In genomic region chr1:134282342-134282741, GRCm38 (mm10) we compare ENCODE assay signal across 33 mouse cellular contexts. TPM values are rescaled to one million over a fixed set of nuclear protein-coding genes. Genes with fewer than 3 reads are reported as not detected.
"Had no signal": no experiment of that assay in that cellular context is flagged by ENCODE, and none has a peak within 500 bp of the region (broad histone marks: within the 10 kb centered on the region; RNA-seq: fewer than 3 reads in every experiment).

No protein-coding gene starts in this region.

- H3K27ac ChIP-seq: heart, adult 2 months; heart, embryonic 13.5 days; heart, embryonic 15.5 days; hindbrain, embryonic 13.5 days; hindbrain, embryonic 15.5 days; intestine, embryonic 15.5 days; left cerebral cortex, adult 2 months; limb, embryonic 10.5 days; limb, embryonic 12.5 days; liver, embryonic 13.5 days; liver, embryonic 15.5 days had no signal

- H3K9ac ChIP-seq: heart, embryonic 13.5 days; heart, embryonic 15.5 days; hindbrain, embryonic 13.5 days; hindbrain, embryonic 15.5 days; intestine, embryonic 15.5 days; limb, embryonic 12.5 days; liver, embryonic 13.5 days; liver, embryonic 15.5 days had no signal

- H3K9me3 ChIP-seq: heart, embryonic 13.5 days; heart, embryonic 15.5 days; hindbrain, embryonic 13.5 days; hindbrain, embryonic 15.5 days; intestine, embryonic 15.5 days; limb, embryonic 10.5 days; limb, embryonic 12.5 days; liver, embryonic 13.5 days; liver, embryonic 15.5 days had no signal

- H3K4me1 ChIP-seq: hindbrain, embryonic 13.5 days; hindbrain, embryonic 15.5 days; intestine, embryonic 15.5 days; limb, embryonic 12.5 days; liver, embryonic 13.5 days; liver, embryonic 15.5 days had no signal

- ATAC-seq: inflammation-experienced regulatory T-cells, adult 6 months; intestine, embryonic 15.5 days; intestine, postnatal 0 days had no signal

- H3K36me3 ChIP-seq: heart, embryonic 13.5 days; heart, embryonic 15.5 days; hindbrain, embryonic 13.5 days; hindbrain, embryonic 15.5 days; intestine, embryonic 15.5 days; limb, embryonic 10.5 days; limb, embryonic 12.5 days; liver, embryonic 13.5 days; liver, embryonic 15.5 days had no signal

- H3K4me3 ChIP-seq: heart, adult 2 months; heart, embryonic 13.5 days; heart, embryonic 15.5 days; hindbrain, embryonic 13.5 days; hindbrain, embryonic 15.5 days; intestine, embryonic 15.5 days; left cerebral cortex, adult 2 months; limb, embryonic 10.5 days; limb, embryonic 12.5 days; liver, embryonic 13.5 days; liver, embryonic 15.5 days had no signal

- DNase-seq: gastrocnemius, postnatal 14 days; gastrocnemius, postnatal 36 days; heart, adult 11 months; heart, adult 2 months; heart, postnatal 14 days; heart, postnatal 36 days; kidney, adult 18-20 months; kidney, adult 8-10 months; kidney, postnatal 10 days; kidney, postnatal 25 days; kidney, postnatal 4 days; layer of hippocampus, adult 9-11 months; liver; liver, embryonic 13.5 days had no signal

- H3K4me2 ChIP-seq: heart, embryonic 11.5 days; heart, embryonic 13.5 days; heart, embryonic 15.5 days; hindbrain, embryonic 13.5 days; hindbrain, embryonic 15.5 days; intestine, embryonic 15.5 days; limb, embryonic 12.5 days; liver, embryonic 11.5 days; liver, embryonic 13.5 days; liver, embryonic 15.5 days had no signal

- H3K27me3 ChIP-seq: heart, embryonic 13.5 days; heart, embryonic 15.5 days; hindbrain, embryonic 13.5 days; hindbrain, embryonic 15.5 days; intestine, embryonic 15.5 days; liver, embryonic 13.5 days; liver, embryonic 15.5 days had no signal

RNA-seq across cellular contexts. Expression of gene Myog, which starts 7.4 kb away (rescaled TPM):
- total RNA-seq: heart, adult 2 months; heart, postnatal 14 days; heart, postnatal 36 days; hematopoietic stem cell, adult 5-6 weeks; layer of hippocampus, adult 8-10 months; layer of hippocampus, postnatal 14 days; left cerebral cortex, adult 2 months; left cerebral cortex, postnatal 14 days; left cerebral cortex, postnatal 36 days had no signal
- polyA plus RNA-seq: gonadal fat pad, adult 2 months; heart, adult 2 months; hindbrain, embryonic 15.5 days; inflammation-experienced regulatory T-cells, adult 6 months had no signal

RNA-seq across cellular contexts. Expression of gene Adora1, which starts 47.1 kb away (rescaled TPM):
- polyA plus RNA-seq: inflammation-experienced regulatory T-cells, adult 6 months had no signal
